Mouse (Mus musculus) thymus, adult 2 months (tissue): Measurements from ENCODE around the gene Hspb9.

Experiments
- CTCF ChIP-seq: fragments of 200-500 bp; IDR thresholded peaks from 2 replicates; pipeline ENCODE4 v1.5.1; 2012; ENCODE audit warnings: mild to moderate bottlenecking, control low read depth, low read length, moderate library complexity, borderline replicate concordance; ENCODE audit not compliant: control insufficient read depth, poor library complexity, insufficient read depth; ENCODE audit errors: extremely low read depth
- POLR2A ChIP-seq: fragments of 200-500 bp; IDR thresholded peaks from 2 replicates; pipeline ENCODE4 v1.6.1; 2012; ENCODE audit warnings: mild to moderate bottlenecking, low read length, control low read depth, moderate library complexity; ENCODE audit not compliant: control insufficient read depth, poor library complexity, insufficient read depth; ENCODE audit errors: extremely low read depth

DNA sequence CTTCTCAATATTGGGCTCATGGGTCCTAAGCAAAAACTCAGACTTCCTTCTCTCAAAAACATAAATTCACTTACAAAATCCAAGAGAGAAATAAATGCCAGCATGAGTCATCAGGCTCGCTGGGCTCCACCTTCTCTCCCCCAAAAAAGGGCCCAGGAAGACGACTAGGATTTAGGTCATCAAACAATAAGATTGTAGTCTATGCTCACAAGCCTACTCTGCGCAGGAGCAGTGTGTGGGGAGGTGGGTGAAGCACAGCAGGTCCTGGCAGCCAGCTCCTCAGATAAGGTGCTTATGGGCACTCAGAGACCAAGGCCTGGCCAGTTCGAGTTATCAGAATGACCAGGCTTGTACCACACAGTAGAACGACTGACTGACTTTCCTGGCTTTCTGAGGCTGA, 6.7 kb downstream of the Hspb9 start:
- TF ChIP-seq CTCF: no peak
- TF ChIP-seq POLR2A: no peak
